Mouse (Mus musculus) lung, adult 2 months (tissue): ENCODE data around the gene Actr5.

Experiments
- CTCF ChIP-seq: fragments of 200-500 bp; IDR thresholded peaks from 2 replicates; pipeline ENCODE4 v1.5.1; 2011; ENCODE audit warnings: mild to moderate bottlenecking, low read length, control low read depth; ENCODE audit not compliant: insufficient read depth
- POLR2A ChIP-seq: fragments of 200-500 bp; IDR thresholded peaks from 2 replicates; pipeline ENCODE4 v1.6.1; 2011; ENCODE audit warnings: low read depth, mild to moderate bottlenecking, control low read depth, low read length, borderline replicate concordance; ENCODE audit errors: extremely low read depth

DNA sequence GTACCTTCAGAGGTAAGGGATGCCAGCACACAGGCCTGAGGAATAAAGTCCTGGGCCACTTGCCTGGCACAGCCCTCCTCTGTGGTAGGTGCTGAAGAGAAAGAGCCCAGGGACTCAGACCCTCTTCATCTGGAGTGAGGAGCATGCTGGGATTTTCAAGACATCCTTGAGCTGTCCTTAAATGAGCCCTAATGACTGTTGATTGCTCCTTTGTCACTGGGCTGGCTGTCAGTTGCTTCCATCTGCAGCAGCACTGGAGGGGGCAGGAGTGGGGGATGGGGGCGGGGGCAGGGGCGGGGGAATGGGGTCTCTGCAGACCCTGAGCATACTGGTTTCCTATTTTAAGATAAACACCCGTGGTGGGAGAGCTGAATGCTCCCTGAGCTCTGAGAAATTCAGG is 24.2 kb upstream of the Actr5 start:
- no peak for TF ChIP-seq CTCF
- no peak for TF ChIP-seq POLR2A
